Mouse (Mus musculus): Measurements from ENCODE around the gene Iqschfp. TPM values are rescaled to one million over a fixed set of nuclear protein-coding genes. Genes with fewer than 3 reads are reported as not detected.

Iqschfp gene
- polyA plus RNA-seq, 1 experiment from 2014 or later = not detected

- ATAC-seq (ENCODE audit: low read depth) = no peak
- 73% methylated on average over 3 of the region's 3 CpGs for whole genome bisulfite sequencing (ENCODE audit: insufficient replicate concordance)
- no peak overlapping the region for H3K27ac ChIP-seq (ENCODE audit: low read length)
- H3K9me3 ChIP-seq (replicated peaks; ENCODE audit: control insufficient read depth, low read length) = no peaks in the 10 kb centered on the region
- no peak overlapping the region for H3K4me3 ChIP-seq (ENCODE audit: low read depth, low read length)
- H3K36me3 ChIP-seq (ENCODE audit: control insufficient read depth, insufficient read depth) = no peaks in the 10 kb centered on the region
- H3K27me3 ChIP-seq (ENCODE audit: control insufficient read depth, insufficient read depth, low read depth, low read length) = no peaks in the 10 kb centered on the region
- H3K4me1 ChIP-seq (ENCODE audit: control insufficient read depth, low read depth, low read length) = no peaks in the 10 kb centered on the region
- H3K9ac ChIP-seq (ENCODE audit: low read depth, low read length) = no peak overlapping the region
- no peak overlapping the region for H3K4me2 ChIP-seq (ENCODE audit: low read depth, low read length)
Measured at GRCm38 (mm10) chr3:68385544-68385943, 493.5 kb downstream of the Iqschfp start.

DNA sequence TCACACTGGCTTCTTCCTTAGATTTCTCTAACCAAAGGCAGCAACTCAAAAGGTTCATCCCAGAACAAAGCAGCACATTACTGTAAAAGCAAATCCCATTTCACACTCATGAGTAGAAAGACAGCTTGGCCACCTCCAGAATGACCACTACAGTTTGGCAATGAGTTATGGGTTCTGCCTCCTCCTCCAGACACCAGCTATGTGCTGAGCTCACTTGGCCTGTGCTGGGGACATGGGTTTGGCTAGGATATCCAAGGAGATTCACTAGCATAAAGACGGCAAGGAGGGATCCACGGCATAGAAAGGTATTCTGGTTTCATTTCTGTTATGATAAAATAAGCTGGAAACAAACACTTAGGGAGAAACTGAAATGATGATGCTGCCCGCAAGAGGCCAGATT lies 496.0 kb downstream of the Iqschfp start:
- Histone ChIP-seq H3K9me3 (replicated peaks; ENCODE audit: control insufficient read depth, low read length) (no peaks in the 10 kb centered on the region), H3K4me1 (ENCODE audit: control insufficient read depth, low read depth, low read length) (no peaks in the 10 kb centered on the region), H3K4me2 (ENCODE audit: low read depth, low read length) (no peak overlapping the region), H3K4me3 (ENCODE audit: low read depth, low read length) (no peak overlapping the region), H3K27ac (ENCODE audit: low read length) (no peak overlapping the region), H3K27me3 (ENCODE audit: control insufficient read depth, insufficient read depth, low read depth, low read length) (no peaks in the 10 kb centered on the region), H3K36me3 (ENCODE audit: control insufficient read depth, insufficient read depth) (no peaks in the 10 kb centered on the region), H3K9ac (ENCODE audit: low read depth, low read length) (no peak overlapping the region)
- ATAC-seq (ENCODE audit: low read depth) = no peak
- 73% methylated on average over 3 of the region's 3 CpGs for WGBS (ENCODE audit: insufficient replicate concordance)

GRCm38 (mm10) chr3:68393578-68393977 lies 501.5 kb downstream of the Iqschfp start:
- H3K4me3 ChIP-seq (ENCODE audit: low read depth, low read length) = no peak overlapping the region
- no peaks in the 10 kb centered on the region for H3K9me3 ChIP-seq (replicated peaks; ENCODE audit: control insufficient read depth, low read length)
- H3K4me1 ChIP-seq (ENCODE audit: control insufficient read depth, low read depth, low read length) = no peaks in the 10 kb centered on the region
- no peak for ATAC-seq (ENCODE audit: low read depth)
- no peak overlapping the region for H3K4me2 ChIP-seq (ENCODE audit: low read depth, low read length)
- H3K27me3 ChIP-seq (ENCODE audit: control insufficient read depth, insufficient read depth, low read depth, low read length) = no peaks in the 10 kb centered on the region
- H3K27ac ChIP-seq (ENCODE audit: low read length) = no peak overlapping the region
- H3K9ac ChIP-seq (ENCODE audit: low read depth, low read length) = no peak overlapping the region
- no peaks in the 10 kb centered on the region for H3K36me3 ChIP-seq (ENCODE audit: control insufficient read depth, insufficient read depth)
- 41% methylated on average over 2 of the region's 2 CpGs for WGBS (ENCODE audit: insufficient replicate concordance)

DNA sequence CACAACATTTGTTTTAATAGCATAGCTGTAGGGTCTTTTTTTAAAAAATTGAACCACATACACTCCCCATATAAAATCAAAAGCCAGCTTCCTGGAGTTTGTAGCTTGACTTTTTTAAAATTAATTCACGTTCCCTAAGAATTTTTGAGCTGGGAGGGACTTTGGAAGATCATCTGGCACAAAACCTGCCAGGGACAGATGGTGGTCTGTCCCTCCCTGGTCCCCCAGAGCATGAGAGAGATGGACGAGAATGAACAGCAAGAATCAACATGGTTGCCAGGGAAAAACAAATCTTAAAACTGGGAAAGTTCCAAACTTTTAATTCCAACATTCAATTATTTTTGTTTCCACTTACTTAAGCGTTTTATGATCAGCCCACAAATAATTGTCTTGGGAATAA lies 506.7 kb downstream of the Iqschfp start:
- no peaks in the 10 kb centered on the region for H3K27me3 ChIP-seq (ENCODE audit: control insufficient read depth, insufficient read depth, low read depth, low read length)
- no peak overlapping the region for H3K27ac ChIP-seq (ENCODE audit: low read length)
- H3K36me3 ChIP-seq (ENCODE audit: control insufficient read depth, insufficient read depth) = no peaks in the 10 kb centered on the region
- no peak overlapping the region for H3K9ac ChIP-seq (ENCODE audit: low read depth, low read length)
- H3K4me3 ChIP-seq (ENCODE audit: low read depth, low read length) = no peak overlapping the region
- no peaks in the 10 kb centered on the region for H3K4me1 ChIP-seq (ENCODE audit: control insufficient read depth, low read depth, low read length)
- H3K4me2 ChIP-seq (ENCODE audit: low read depth, low read length) = no peak overlapping the region
- no peaks in the 10 kb centered on the region for H3K9me3 ChIP-seq (replicated peaks; ENCODE audit: control insufficient read depth, low read length)
- WGBS (ENCODE audit: insufficient replicate concordance) = 50% methylated on average over 3 of the region's 3 CpGs
- ATAC-seq (ENCODE audit: low read depth) = no peak

GRCm38 (mm10) chr3:68400121-68400520 lies 508.1 kb downstream of the Iqschfp start:
- Histone ChIP-seq H3K27me3 (ENCODE audit: control insufficient read depth, insufficient read depth, low read depth, low read length) (no peaks in the 10 kb centered on the region), H3K4me1 (ENCODE audit: control insufficient read depth, low read depth, low read length) (no peaks in the 10 kb centered on the region), H3K4me2 (ENCODE audit: low read depth, low read length) (no peak overlapping the region), H3K9ac (ENCODE audit: low read depth, low read length) (no peak overlapping the region), H3K27ac (ENCODE audit: low read length) (no peak overlapping the region), H3K9me3 (replicated peaks; ENCODE audit: control insufficient read depth, low read length) (no peaks in the 10 kb centered on the region), H3K36me3 (ENCODE audit: control insufficient read depth, insufficient read depth) (no peaks in the 10 kb centered on the region), H3K4me3 (ENCODE audit: low read depth, low read length) (no peak overlapping the region)
- no peak for ATAC-seq (ENCODE audit: low read depth)
- WGBS (ENCODE audit: insufficient replicate concordance) = 61% methylated on average over 7 of the region's 7 CpGs

DNA sequence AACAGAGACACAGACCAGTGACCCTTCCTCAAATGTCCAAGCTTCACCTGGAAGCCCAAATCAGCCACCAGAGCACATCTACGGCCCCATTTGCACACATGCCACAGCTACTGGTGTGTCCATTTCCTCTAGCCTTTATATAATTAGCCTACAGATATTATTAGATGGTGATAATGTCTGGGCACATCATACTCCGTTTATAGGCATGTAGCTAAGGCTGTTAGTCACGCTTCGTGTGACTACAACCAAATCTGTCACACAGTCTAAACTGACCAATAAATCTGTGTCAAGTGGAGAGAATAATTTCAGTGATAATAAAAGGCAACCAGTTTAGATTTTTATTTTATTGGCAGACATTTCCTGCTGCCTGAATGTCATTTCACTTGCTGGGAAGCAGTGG lies 511.3 kb downstream of the Iqschfp start:
- no peak for ATAC-seq (ENCODE audit: low read depth)
- 59% methylated on average over 4 of the region's 4 CpGs for WGBS (ENCODE audit: insufficient replicate concordance)
- H3K9me3 ChIP-seq (replicated peaks; ENCODE audit: control insufficient read depth, low read length) = no peaks in the 10 kb centered on the region

GRCm38 (mm10) chr3:68403783-68404217 lies 511.8 kb downstream of the Iqschfp start:
- no peaks in the 10 kb centered on the region for H3K36me3 ChIP-seq (ENCODE audit: control insufficient read depth, insufficient read depth)
- 45% methylated on average over 2 of the region's 2 CpGs for WGBS (ENCODE audit: insufficient replicate concordance)
- H3K4me1 ChIP-seq (ENCODE audit: control insufficient read depth, low read depth, low read length) = no peaks in the 10 kb centered on the region
- H3K27me3 ChIP-seq (ENCODE audit: control insufficient read depth, insufficient read depth, low read depth, low read length) = no peaks in the 10 kb centered on the region
- no peak for ATAC-seq (ENCODE audit: low read depth)
- H3K4me2 ChIP-seq (ENCODE audit: low read depth, low read length) = no peak overlapping the region
- H3K9me3 ChIP-seq (replicated peaks; ENCODE audit: control insufficient read depth, low read length) = no peaks in the 10 kb centered on the region
- no peak overlapping the region for H3K4me3 ChIP-seq (ENCODE audit: low read depth, low read length)
- H3K9ac ChIP-seq (ENCODE audit: low read depth, low read length) = no peak overlapping the region
- H3K27ac ChIP-seq (ENCODE audit: low read length) = no peak overlapping the region

More for the DNA sequence above, 511.3 kb downstream of the Iqschfp start:
- no peaks in the 10 kb centered on the region for H3K4me1 ChIP-seq (ENCODE audit: control insufficient read depth, low read depth, low read length)
- no peaks in the 10 kb centered on the region for H3K27me3 ChIP-seq (ENCODE audit: control insufficient read depth, insufficient read depth, low read depth, low read length)
- no peaks in the 10 kb centered on the region for H3K36me3 ChIP-seq (ENCODE audit: control insufficient read depth, insufficient read depth)
- no peak overlapping the region for H3K4me2 ChIP-seq (ENCODE audit: low read depth, low read length)
- no peak overlapping the region for H3K27ac ChIP-seq (ENCODE audit: low read length)
- no peak overlapping the region for H3K4me3 ChIP-seq (ENCODE audit: low read depth, low read length)
- no peak overlapping the region for H3K9ac ChIP-seq (ENCODE audit: low read depth, low read length)

DNA sequence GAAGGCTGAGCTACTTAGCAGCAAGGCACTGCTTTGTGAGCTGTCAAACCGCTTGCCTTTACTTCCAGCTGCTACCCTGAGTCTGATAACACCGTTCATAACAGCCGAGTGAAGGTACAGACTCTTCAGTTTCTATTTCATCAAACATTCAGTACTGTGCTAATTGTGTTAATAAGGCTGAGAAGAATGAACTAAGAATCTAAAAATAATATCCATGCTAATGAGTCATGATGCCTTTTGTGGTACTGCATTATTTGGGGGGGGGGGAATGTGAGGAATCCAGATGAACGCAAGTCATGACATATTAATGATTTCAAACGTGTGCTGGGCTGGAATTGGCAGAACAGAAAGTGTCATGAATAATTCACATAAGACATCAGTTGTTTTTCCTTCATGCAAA lies 513.7 kb downstream of the Iqschfp start:
- no peak overlapping the region for H3K9ac ChIP-seq (ENCODE audit: low read depth, low read length)
- WGBS (ENCODE audit: insufficient replicate concordance) = 56% methylated on average over 5 of the region's 5 CpGs
- no peak for ATAC-seq (ENCODE audit: low read depth)

DNA sequence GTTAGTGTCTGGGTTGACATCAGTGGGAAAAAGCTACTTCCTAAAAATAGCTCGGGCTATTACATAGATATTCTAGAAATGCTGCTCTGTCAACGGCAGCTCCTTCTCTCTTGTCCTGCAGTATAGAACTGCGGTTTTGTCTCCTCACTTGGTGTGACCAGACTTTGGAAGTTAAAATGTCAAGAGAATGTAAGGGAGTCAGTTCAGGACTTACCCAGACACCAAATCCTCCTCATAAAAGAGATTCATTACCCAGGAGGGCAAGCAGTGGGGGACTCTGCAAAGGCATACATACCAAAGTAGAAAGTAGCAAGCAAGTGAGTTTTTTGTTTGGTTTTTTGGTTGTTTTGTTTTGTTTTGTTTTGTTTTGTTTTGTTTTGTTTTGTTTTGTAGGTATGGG lies 520.2 kb downstream of the Iqschfp start:
- no peak for ATAC-seq (ENCODE audit: low read depth)

More for the DNA sequence above, 513.7 kb downstream of the Iqschfp start:
- no peaks in the 10 kb centered on the region for H3K4me1 ChIP-seq (ENCODE audit: control insufficient read depth, low read depth, low read length)
- H3K9me3 ChIP-seq (replicated peaks; ENCODE audit: control insufficient read depth, low read length) = no peaks in the 10 kb centered on the region
- no peak overlapping the region for H3K27ac ChIP-seq (ENCODE audit: low read length)
- H3K4me3 ChIP-seq (ENCODE audit: low read depth, low read length) = no peak overlapping the region
- no peak overlapping the region for H3K4me2 ChIP-seq (ENCODE audit: low read depth, low read length)
- no peaks in the 10 kb centered on the region for H3K27me3 ChIP-seq (ENCODE audit: control insufficient read depth, insufficient read depth, low read depth, low read length)
- no peaks in the 10 kb centered on the region for H3K36me3 ChIP-seq (ENCODE audit: control insufficient read depth, insufficient read depth)

More for the DNA sequence above, 520.2 kb downstream of the Iqschfp start:
- H3K4me3 ChIP-seq (ENCODE audit: low read depth, low read length) = no peak overlapping the region
- WGBS (ENCODE audit: insufficient replicate concordance) = 31% methylated on average over 3 of the region's 3 CpGs
- no peaks in the 10 kb centered on the region for H3K27me3 ChIP-seq (ENCODE audit: control insufficient read depth, insufficient read depth, low read depth, low read length)
- H3K4me1 ChIP-seq (ENCODE audit: control insufficient read depth, low read depth, low read length) = no peaks in the 10 kb centered on the region
- no peaks in the 10 kb centered on the region for H3K9me3 ChIP-seq (replicated peaks; ENCODE audit: control insufficient read depth, low read length)
- H3K9ac ChIP-seq (ENCODE audit: low read depth, low read length) = no peak overlapping the region
- H3K27ac ChIP-seq (ENCODE audit: low read length) = no peak overlapping the region
- no peaks in the 10 kb centered on the region for H3K36me3 ChIP-seq (ENCODE audit: control insufficient read depth, insufficient read depth)
- no peak overlapping the region for H3K4me2 ChIP-seq (ENCODE audit: low read depth, low read length)
